Mouse (Mus musculus) brain, adult 2 months (tissue): ENCODE results near the gene Grb14.
A peak's percentile ranks its signal among the peaks of the same experiment; 100 is the strongest.

Experiments
- DNase-seq: peaks from one replicate; pipeline ENCODE4 v3.0.0; 2011; ENCODE audit warnings: low read depth, low spot score

Grb14 gene

GRCm38 (mm10) chr2:64974549-64974948 lies 50.2 kb downstream of the Grb14 start:
- no peak for DNase-seq

GRCm38 (mm10) chr2:64973819-64974441 lies 50.9 kb downstream of the Grb14 start:
- DNase-seq, result no peak

- no peak for DNase-seq
These were observed 51.7 kb downstream of the Grb14 start for GRCm38 (mm10) chr2:64973125-64973524.

GRCm38 (mm10) chr2:64971828-64972227 lies 53.0 kb downstream of the Grb14 start:
- DNase-seq, result no peak

- DNase-seq, result peak; percentile 36
These were observed 53.8 kb downstream of the Grb14 start for GRCm38 (mm10) chr2:64970992-64971391.

GRCm38 (mm10) chr2:64966893-64967444 lies 57.8 kb downstream of the Grb14 start:
- DNase-seq, result no peak

GRCm38 (mm10) chr2:64966323-64966722 lies 58.5 kb downstream of the Grb14 start:
- DNase-seq, result no peak

- DNase-seq, result peak; percentile 68
These were observed 59.4 kb downstream of the Grb14 start for GRCm38 (mm10) chr2:64965227-64965864.

GRCm38 (mm10) chr2:64962196-64962595 lies 62.6 kb downstream of the Grb14 start:
- peak; percentile 78 for DNase-seq

GRCm38 (mm10) chr2:64961381-64961780 lies 63.4 kb downstream of the Grb14 start:
- no peak for DNase-seq

GRCm38 (mm10) chr2:64959657-64960056 lies 65.1 kb downstream of the Grb14 start:
- DNase-seq, result no peak

GRCm38 (mm10) chr2:64955441-64955840 lies 69.3 kb downstream of the Grb14 start:
- no peak for DNase-seq

GRCm38 (mm10) chr2:64949210-64949609 lies 75.6 kb downstream of the Grb14 start:
- no peak for DNase-seq

GRCm38 (mm10) chr2:64948418-64949169 lies 76.2 kb downstream of the Grb14 start:
- peak; percentile 82 for DNase-seq

GRCm38 (mm10) chr2:64947484-64947883 lies 77.3 kb downstream of the Grb14 start:
- no peak for DNase-seq

GRCm38 (mm10) chr2:64920879-64921278 lies 103.9 kb downstream of the Grb14 start:
- peak; percentile 65 for DNase-seq

GRCm38 (mm10) chr2:64915448-64915847 lies 109.3 kb downstream of the Grb14 start:
- DNase-seq, result peak; percentile 95

- peak; percentile 51 for DNase-seq
These were observed 119.9 kb downstream of the Grb14 start for GRCm38 (mm10) chr2:64904877-64905276.

GRCm38 (mm10) chr2:64897844-64898243 lies 126.9 kb downstream of the Grb14 start:
- DNase-seq, result peak; percentile 41

- DNase-seq, result no peak
These were observed 131.6 kb downstream of the Grb14 start for GRCm38 (mm10) chr2:64893233-64893632.

- peak; percentile 45 for DNase-seq
These were observed 137.6 kb downstream of the Grb14 start for GRCm38 (mm10) chr2:64887098-64887757.

- DNase-seq, result peak; percentile 67
These were observed 139.1 kb downstream of the Grb14 start for GRCm38 (mm10) chr2:64885696-64886095.
